Mouse (Mus musculus) forebrain, postnatal 0 days (tissue): ENCODE data around the gene Opn3. TPM values are rescaled to one million over a fixed set of nuclear protein-coding genes. Genes with fewer than 3 reads are reported as not detected.

ENCODE experiments used
- ATAC-seq: fragments of 200-750 bp; cut with Nextera tagmentation; 2 replicates; pipeline ENCODE4 v1.8.0; 2017; ENCODE audit warnings: mild to moderate bottlenecking, moderate library complexity
- DNase-seq: peaks from one replicate; pipeline ENCODE4 v3.0.0-alpha.2; 2015
- H3K27ac ChIP-seq: fragments of 300-500 bp; sonication (generic); 2 replicates; pipeline ENCODE4 v1.5.1; 2014; ENCODE audit warnings: low read depth, mild to moderate bottlenecking, antibody characterized with exemption, low read length, moderate library complexity, mixed read lengths
- H3K27me3 ChIP-seq: fragments of 300-500 bp; sonication (generic); 2 replicates; pipeline ENCODE4 v1.6.1; 2014; ENCODE audit warnings: mild to moderate bottlenecking, low read length, mixed read lengths; ENCODE audit not compliant: insufficient read depth
- H3K36me3 ChIP-seq: fragments of 300-500 bp; sonication (generic); 2 replicates; pipeline ENCODE4 v1.6.1; 2014; ENCODE audit warnings: mild to moderate bottlenecking, moderate library complexity; ENCODE audit not compliant: insufficient read depth
- H3K4me1 ChIP-seq: fragments of 300-500 bp; sonication (generic); 2 replicates; pipeline ENCODE4 v1.6.1; 2014; ENCODE audit warnings: antibody characterized with exemption; ENCODE audit not compliant: insufficient read depth
- H3K4me2 ChIP-seq: fragments of 300-500 bp; sonication (generic); 2 replicates; pipeline ENCODE4 v1.6.1; 2014; ENCODE audit warnings: low read depth, mild to moderate bottlenecking, moderate library complexity
- H3K4me3 ChIP-seq: fragments of 300-500 bp; sonication (generic); 2 replicates; pipeline ENCODE4 v1.5.1; 2014; ENCODE audit warnings: low read depth, low read length, mixed read lengths
- H3K9ac ChIP-seq: fragments of 300-500 bp; sonication (generic); 2 replicates; pipeline ENCODE4 v1.6.1; 2014; ENCODE audit warnings: mild to moderate bottlenecking
- H3K9me3 ChIP-seq: fragments of 300-500 bp; sonication (generic); 2 replicates; pipeline ENCODE4 v1.6.1; 2016; ENCODE audit warnings: low read length
- CTCF ChIP-seq: sonication (generic); IDR thresholded peaks from 2 replicates; pipeline ENCODE4 v1.5.1; 2016; ENCODE audit warnings: antibody characterized with exemption, control low read depth, low read depth
- WGBS: fragments of 180-500 bp; shearing (Covaris S2); extraction: QIAGEN DNeasy Blood & Tissue Kit; methylation state at CpG from one replicate; pipeline ENCODE4 v1.1.7; 2014; 5-methylcytosine and 5-hydroxymethylcytosine counted together
- polyA plus RNA-seq: library from polyadenylated mRNA; unstranded; fragments of >200 nt; fragmentation: Nextera tagmentation; extraction: Ambion mirVana; gene quantifications from 2 replicates; pipeline ENCODE4 v1.2.1, GENCODE M21; 2015
- total RNA-seq: library from RNA; depleted of rRNA; stranded (reverse); fragments of >200 nt; gene quantifications from 2 replicates; pipeline ENCODE4 v1.2.3, GENCODE M21; 2014

Opn3 gene
- total and polyA plus RNA-seq, 2 experiments from 2014 or later: 6.4 to 9.0 TPM

DNA sequence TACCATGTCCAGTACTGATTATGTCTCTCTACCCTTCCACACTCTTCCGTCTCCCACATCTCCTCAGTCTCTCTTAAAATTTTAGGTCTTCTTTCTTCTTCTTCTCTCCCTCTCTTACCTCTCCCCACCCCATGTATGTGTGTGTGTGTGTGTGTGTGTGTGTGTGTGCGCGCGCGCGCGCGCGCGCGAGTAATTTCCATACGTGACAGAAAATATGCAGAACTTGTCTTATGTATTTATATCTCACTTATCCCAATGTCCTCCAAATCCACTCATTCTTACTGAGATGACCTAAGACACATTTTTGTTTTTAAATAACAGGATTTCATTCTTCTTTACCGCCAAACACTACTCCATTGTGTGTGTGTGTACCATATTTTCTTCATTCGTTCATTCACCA lies 60.1 kb downstream of the Opn3 start:
- Histone ChIP-seq H3K4me3 (no peak overlapping the region), H3K36me3 (no peaks in the 10 kb centered on the region), H3K4me1 (no peaks in the 10 kb centered on the region), H3K9me3 (no peaks in the 10 kb centered on the region), H3K4me2 (no peak overlapping the region), H3K27me3 (no peaks in the 10 kb centered on the region), H3K9ac (no peak overlapping the region), H3K27ac (no peak overlapping the region)
- no peak for TF ChIP-seq CTCF
- 97% methylated on average over 14 of the region's 14 CpGs for WGBS
- DNase-seq (no peak), ATAC-seq (no peak)

GRCm38 (mm10) chr1:175631721-175632221 lies 60.8 kb downstream of the Opn3 start:
- no peaks in the 10 kb centered on the region for H3K27me3 ChIP-seq
- H3K27ac ChIP-seq: no peak overlapping the region
- H3K4me2 ChIP-seq: no peak overlapping the region
- no peak overlapping the region for H3K4me3 ChIP-seq
- no peak for TF ChIP-seq CTCF
- ATAC-seq (no peak), DNase-seq (no peak)
- H3K4me1 ChIP-seq: no peaks in the 10 kb centered on the region
- no peak overlapping the region for H3K9ac ChIP-seq
- H3K9me3 ChIP-seq: no peaks in the 10 kb centered on the region
- H3K36me3 ChIP-seq: no peaks in the 10 kb centered on the region
- WGBS: 84% methylated on average over 10 of the region's 10 CpGs

- DNase-seq (no peak), ATAC-seq (no peak)
- H3K4me3 ChIP-seq: no peak overlapping the region
- H3K27ac ChIP-seq: no peak overlapping the region
- no peak overlapping the region for H3K9ac ChIP-seq
- H3K36me3 ChIP-seq: no peaks in the 10 kb centered on the region
- no peaks in the 10 kb centered on the region for H3K9me3 ChIP-seq
- no peak for TF ChIP-seq CTCF
- no peak overlapping the region for H3K4me2 ChIP-seq
- H3K4me1 ChIP-seq: no peaks in the 10 kb centered on the region
- WGBS: 90% methylated on average over 3 of the region's 3 CpGs
- H3K27me3 ChIP-seq: no peaks in the 10 kb centered on the region
Measured at GRCm38 (mm10) chr1:175631080-175631479, 61.5 kb downstream of the Opn3 start.

GRCm38 (mm10) chr1:175630345-175630744 lies 62.2 kb downstream of the Opn3 start:
- WGBS: 92% methylated on average over 5 of the region's 5 CpGs
- Histone ChIP-seq H3K36me3 (no peaks in the 10 kb centered on the region), H3K4me1 (no peaks in the 10 kb centered on the region), H3K27me3 (no peaks in the 10 kb centered on the region), H3K9ac (no peak overlapping the region), H3K27ac (no peak overlapping the region), H3K4me2 (no peak overlapping the region), H3K4me3 (no peak overlapping the region), H3K9me3 (no peaks in the 10 kb centered on the region)
- ATAC-seq (no peak), DNase-seq (no peak)
- no peak for TF ChIP-seq CTCF

- Histone ChIP-seq H3K4me2 (no peak overlapping the region), H3K9ac (no peak overlapping the region), H3K27ac (no peak overlapping the region), H3K4me1 (peaks cover 3% of the 10 kb centered on the region; the same call in 1 of the 2 replicates), H3K27me3 (no peaks in the 10 kb centered on the region), H3K36me3 (no peaks in the 10 kb centered on the region), H3K9me3 (no peaks in the 10 kb centered on the region), H3K4me3 (no peak overlapping the region)
- 88% methylated on average over 6 of the region's 6 CpGs for WGBS
- no peak for TF ChIP-seq CTCF
- DNase-seq (no peak), ATAC-seq (no peak)
Measured at GRCm38 (mm10) chr1:175629248-175629647, 63.3 kb downstream of the Opn3 start.

DNA sequence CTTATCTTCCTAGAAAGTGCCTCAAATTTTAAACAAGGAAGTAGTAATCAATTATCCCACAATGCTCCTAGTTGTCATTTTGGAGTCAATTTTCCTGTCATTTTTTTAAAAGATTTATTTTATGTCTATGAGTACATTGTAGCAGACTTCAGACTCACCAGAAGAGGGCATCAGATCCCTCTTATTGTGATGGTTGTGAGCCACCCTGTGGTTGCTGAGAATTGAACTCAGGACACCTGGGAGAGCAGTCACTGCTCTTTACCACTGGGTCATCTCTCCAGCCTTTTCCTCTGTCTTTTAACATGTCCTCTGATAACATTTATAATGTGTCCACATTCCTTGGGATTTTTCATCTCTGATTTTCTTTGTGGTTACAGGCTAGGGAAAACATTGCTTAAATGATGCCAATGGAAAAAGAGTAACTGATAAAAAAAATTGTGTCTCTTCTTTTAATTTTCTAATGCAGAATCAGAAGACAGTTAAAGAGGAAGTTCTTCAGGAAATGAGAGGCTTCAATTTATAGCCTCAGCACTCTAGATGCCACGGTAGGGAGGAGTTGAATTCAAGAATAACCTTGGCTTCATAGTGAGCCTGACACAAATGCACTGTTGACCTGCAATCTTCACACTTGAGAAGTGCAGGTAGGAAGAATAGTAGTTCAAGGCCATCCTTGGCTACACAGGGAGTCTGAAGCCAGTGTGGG lies 66.4 kb downstream of the Opn3 start:
- Histone ChIP-seq H3K4me1 (peaks cover 3% of the 10 kb centered on the region; the same call in 1 of the 2 replicates), H3K4me2 (peak overlapping the region; percentile 90), H3K9ac (no peak overlapping the region; the same call in 1 of the 2 replicates), H3K36me3 (no peaks in the 10 kb centered on the region), H3K27ac (peak overlapping the region; percentile 64; the same call in 1 of the 2 replicates), H3K4me3 (peak overlapping the region; percentile 93), H3K27me3 (no peaks in the 10 kb centered on the region), H3K9me3 (no peaks in the 10 kb centered on the region)
- peak; percentile 83 for TF ChIP-seq CTCF
- peak; percentile 75 for DNase-seq
- WGBS: 88% methylated on average over 1 of the region's 1 CpGs
- peak; percentile 59 for ATAC-seq

GRCm38 (mm10) chr1:175625257-175625879 lies 67.2 kb downstream of the Opn3 start, which contains the start of gene Fh1:
Gene Fh1, minus strand, starts transcription at chr1:175625635.
- TF ChIP-seq CTCF: peak; percentile 43; the same call in 1 of the 2 replicates
- ATAC-seq: peak; percentile 99
- peak; percentile 97 for DNase-seq
- 2% methylated on average over 58 of the region's 58 CpGs for WGBS
- Histone ChIP-seq H3K9ac (peak within 1 kb of the TSS; percentile 90), H3K36me3 (no peaks in the 10 kb centered on the region), H3K4me3 (peak within 1 kb of the TSS; percentile 93), H3K4me1 (peaks cover 3% of the 10 kb centered on the region; the same call in 1 of the 2 replicates), H3K27me3 (no peaks in the 10 kb centered on the region), H3K9me3 (no peaks in the 10 kb centered on the region), H3K4me2 (peak within 1 kb of the TSS; percentile 90), H3K27ac (peak within 1 kb of the TSS; percentile 80)
